Mouse (Mus musculus) embryonic fibroblast, embryonic 13.5 days (primary cell): Measurements from ENCODE around the gene Wwox.

ENCODE experiments used
- CTCF ChIP-seq: IDR thresholded peaks from 2 replicates; pipeline ENCODE4 v1.5.1; 2011; ENCODE audit warnings: mild to moderate bottlenecking, control low read depth, low read length, moderate library complexity, borderline replicate concordance; ENCODE audit not compliant: insufficient read depth
- POLR2A ChIP-seq: IDR thresholded peaks from 2 replicates; pipeline ENCODE4 v1.6.1; 2011; ENCODE audit warnings: low read depth, mild to moderate bottlenecking, control low read depth, low read length, moderate library complexity

GRCm38 (mm10) chr8:114722611-114723010 lies 283.2 kb downstream of the Wwox start:
- TF ChIP-seq CTCF, result no peak
- TF ChIP-seq POLR2A, result no peak
